Mouse (Mus musculus) lung, postnatal 0 days (tissue): Measurements from ENCODE around the gene Rassf6.

ENCODE experiments used
- CTCF ChIP-seq: IDR thresholded peaks from 2 replicates; pipeline ENCODE4 v1.5.1; 2016; ENCODE audit warnings: antibody characterized with exemption, mild to moderate bottlenecking
- EP300 ChIP-seq: IDR thresholded peaks from 2 replicates; pipeline ENCODE4 v1.6.1; 2016; ENCODE audit warnings: antibody characterized with exemption, mild to moderate bottlenecking, control low read depth

DNA sequence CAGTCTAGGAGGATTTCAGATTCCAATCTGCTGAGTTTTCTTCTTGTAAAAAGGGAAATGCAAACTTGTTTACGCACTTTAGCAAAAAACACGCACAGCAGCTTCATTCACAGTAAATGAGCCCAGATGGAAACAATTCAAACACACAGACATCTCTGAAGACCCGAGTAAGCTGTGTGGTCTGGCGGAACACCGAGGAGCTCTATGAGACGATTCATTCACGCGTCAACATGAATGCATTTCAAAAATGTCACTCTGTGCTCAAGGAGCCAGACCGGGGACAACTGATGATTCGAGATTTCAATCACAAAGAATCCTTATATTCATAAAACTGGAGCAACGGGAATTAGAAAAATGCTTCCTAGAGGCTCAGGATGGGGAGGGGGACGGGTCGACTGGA is 15.4 kb upstream of the Rassf6 start:
- TF ChIP-seq CTCF (no peak), EP300 (no peak)
